Mouse (Mus musculus) CD4-positive naive resting alpha-beta T cell, adult 76 days (primary cell): ENCODE data around the gene Myf5. TPM values are rescaled to one million over a fixed set of nuclear protein-coding genes. Genes with fewer than 3 reads are reported as not detected.

Experiments
- total RNA-seq: library from RNA; stranded (reverse); gene quantifications from one replicate; pipeline ENCODE4 v1.2.4, GENCODE M21; 2023

Myf5 gene
- total RNA-seq = not detected

GRCm38 (mm10) chr10:107485870-107486269 is at the start of gene Myf5:
TSS of gene Myf5 (minus strand) at chr10:107486134.

GRCm38 (mm10) chr10:107494568-107494967 is 8.6 kb upstream of the Myf5 start, which contains the start of gene Myf6:
TSS of gene Myf6 (minus strand) at chr10:107494737.

Other genes starting within 250 kb of the Myf5 start
- gene Lin7a, start 214.4 kb downstream of the Myf5 start, total RNA-seq = not detected
- not detected for gene Myf6, start 8.6 kb upstream of the Myf5 start, total RNA-seq
- not detected for gene Ptprq, start 233.9 kb upstream of the Myf5 start, total RNA-seq